Mouse (Mus musculus): ENCODE measurements at regions not wholly inside any gene's neighbourhood (a gene's known extent, or its start where the extent isn't known, plus 50 kb on each side); places are given as distances from the start of the nearest gene placed in this dataset.

DNA sequence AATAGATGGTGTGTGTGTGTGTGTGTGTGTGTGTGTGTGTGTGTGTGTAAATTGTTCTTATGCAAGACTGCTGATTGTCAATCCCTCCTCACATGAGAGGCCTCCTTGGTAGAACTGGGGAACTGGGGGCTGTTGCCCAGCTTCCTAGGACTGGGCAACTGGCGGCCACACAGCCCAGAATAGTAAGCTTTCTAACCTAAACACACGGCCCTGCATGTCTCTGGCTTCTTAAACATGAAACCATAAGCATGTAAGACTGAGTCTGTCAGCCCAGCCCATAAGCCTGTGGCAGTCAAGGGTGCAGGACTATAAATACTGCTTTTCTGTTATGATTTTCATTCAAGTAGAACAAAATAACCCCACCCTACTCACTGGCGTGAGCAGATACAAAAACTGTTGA lies 60.7 kb downstream of the Ifng start:
- H3K4me2 ChIP-seq (ENCODE audit: low read depth, low read length), result no peak overlapping the region
- H3K4me1 ChIP-seq (ENCODE audit: control insufficient read depth, insufficient read depth, low read length), result no peaks in the 10 kb centered on the region
- ATAC-seq (ENCODE audit: low read depth), result no peak
- no peaks in the 10 kb centered on the region for H3K36me3 ChIP-seq (ENCODE audit: control insufficient read depth, insufficient read depth, low read length)
- H3K27ac ChIP-seq (ENCODE audit: low read depth, low read length), result no peak overlapping the region
- H3K4me3 ChIP-seq (ENCODE audit: low read depth, low read length), result no peak overlapping the region
- H3K9me3 ChIP-seq (ENCODE audit: control insufficient read depth, low read length), result no peaks in the 10 kb centered on the region
- no peak overlapping the region for H3K9ac ChIP-seq (replicated peaks; ENCODE audit: low read depth, low read length)
- 87% methylated on average over 3 of the region's 3 CpGs for WGBS
- H3K27me3 ChIP-seq (ENCODE audit: control insufficient read depth, insufficient read depth, low read length), result no peaks in the 10 kb centered on the region

GRCm38 (mm10) chr10:118504811-118505210 lies 64.0 kb downstream of the Ifng start:
- no peak overlapping the region for H3K4me3 ChIP-seq (ENCODE audit: low read depth, low read length)
- 59% methylated on average over 4 of the region's 4 CpGs for WGBS
- no peak overlapping the region for H3K4me2 ChIP-seq (ENCODE audit: low read depth, low read length)
- no peak for ATAC-seq (ENCODE audit: low read depth)
- H3K27me3 ChIP-seq (ENCODE audit: control insufficient read depth, insufficient read depth, low read length), result no peaks in the 10 kb centered on the region
- H3K9ac ChIP-seq (replicated peaks; ENCODE audit: low read depth, low read length), result no peak overlapping the region
- H3K9me3 ChIP-seq (ENCODE audit: control insufficient read depth, low read length), result no peaks in the 10 kb centered on the region
- H3K4me1 ChIP-seq (ENCODE audit: control insufficient read depth, insufficient read depth, low read length), result no peaks in the 10 kb centered on the region
- no peak overlapping the region for H3K27ac ChIP-seq (ENCODE audit: low read depth, low read length)
- no peaks in the 10 kb centered on the region for H3K36me3 ChIP-seq (ENCODE audit: control insufficient read depth, insufficient read depth, low read length)

- 23% methylated on average over 4 of the region's 4 CpGs for WGBS
- no peaks in the 10 kb centered on the region for H3K27me3 ChIP-seq (ENCODE audit: control insufficient read depth, insufficient read depth, low read length)
- no peaks in the 10 kb centered on the region for H3K9me3 ChIP-seq (ENCODE audit: control insufficient read depth, low read length)
- no peak overlapping the region for H3K27ac ChIP-seq (ENCODE audit: low read depth, low read length)
- no peaks in the 10 kb centered on the region for H3K4me1 ChIP-seq (ENCODE audit: control insufficient read depth, insufficient read depth, low read length)
- 0 out of 2 replicates have a peak, but pooled peaks have one; percentile 38 for ATAC-seq (ENCODE audit: low read depth)
- no peak overlapping the region for H3K4me3 ChIP-seq (ENCODE audit: low read depth, low read length)
- no peaks in the 10 kb centered on the region for H3K36me3 ChIP-seq (ENCODE audit: control insufficient read depth, insufficient read depth, low read length)
- H3K4me2 ChIP-seq (ENCODE audit: low read depth, low read length), result no peak overlapping the region
- no peak overlapping the region for H3K9ac ChIP-seq (replicated peaks; ENCODE audit: low read depth, low read length)
Observed at GRCm38 (mm10) chr10:118506154-118506553, 65.3 kb downstream of the Ifng start.

- no peak overlapping the region for H3K4me2 ChIP-seq (ENCODE audit: low read depth, low read length)
- ATAC-seq (ENCODE audit: low read depth), result no peak
- WGBS, result 56% methylated on average over 2 of the region's 2 CpGs
- no peak overlapping the region for H3K27ac ChIP-seq (ENCODE audit: low read depth, low read length)
- no peaks in the 10 kb centered on the region for H3K9me3 ChIP-seq (ENCODE audit: control insufficient read depth, low read length)
- no peak overlapping the region for H3K4me3 ChIP-seq (ENCODE audit: low read depth, low read length)
- no peaks in the 10 kb centered on the region for H3K27me3 ChIP-seq (ENCODE audit: control insufficient read depth, insufficient read depth, low read length)
- no peaks in the 10 kb centered on the region for H3K4me1 ChIP-seq (ENCODE audit: control insufficient read depth, insufficient read depth, low read length)
- no peak overlapping the region for H3K9ac ChIP-seq (replicated peaks; ENCODE audit: low read depth, low read length)
- H3K36me3 ChIP-seq (ENCODE audit: control insufficient read depth, insufficient read depth, low read length), result no peaks in the 10 kb centered on the region
Observed at GRCm38 (mm10) chr10:118507630-118508029, 66.8 kb downstream of the Ifng start.

DNA sequence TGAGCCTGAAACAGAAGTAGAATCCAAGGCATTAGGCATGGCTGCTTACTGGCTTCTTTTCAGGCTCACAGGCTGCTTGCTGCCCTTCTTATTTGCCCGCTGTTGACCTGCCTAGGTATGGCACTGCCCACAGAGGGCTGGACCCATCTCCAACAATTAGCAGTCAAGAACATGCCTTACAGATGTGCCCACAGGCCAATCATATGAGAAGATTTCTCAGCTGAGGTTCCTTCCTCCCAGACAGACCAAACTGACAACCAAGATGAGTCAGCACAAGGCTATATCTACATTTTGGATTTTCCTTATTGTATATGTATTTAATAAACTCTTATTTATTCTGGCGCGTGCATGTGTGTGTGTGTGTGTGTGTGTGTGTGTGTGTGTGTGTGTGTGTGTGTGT lies 76.0 kb downstream of the Ifng start:
- Histone ChIP-seq H3K27me3 (ENCODE audit: control insufficient read depth, insufficient read depth, low read length) (no peaks in the 10 kb centered on the region), H3K9ac (replicated peaks; ENCODE audit: low read depth, low read length) (no peak overlapping the region), H3K4me1 (ENCODE audit: control insufficient read depth, insufficient read depth, low read length) (no peaks in the 10 kb centered on the region), H3K4me3 (ENCODE audit: low read depth, low read length) (no peak overlapping the region), H3K36me3 (ENCODE audit: control insufficient read depth, insufficient read depth, low read length) (no peaks in the 10 kb centered on the region), H3K27ac (ENCODE audit: low read depth, low read length) (no peak overlapping the region), H3K4me2 (ENCODE audit: low read depth, low read length) (no peak overlapping the region), H3K9me3 (ENCODE audit: control insufficient read depth, low read length) (no peaks in the 10 kb centered on the region)
- WGBS, result 93% methylated on average over 3 of the region's 3 CpGs
- no peak for ATAC-seq (ENCODE audit: low read depth)

DNA sequence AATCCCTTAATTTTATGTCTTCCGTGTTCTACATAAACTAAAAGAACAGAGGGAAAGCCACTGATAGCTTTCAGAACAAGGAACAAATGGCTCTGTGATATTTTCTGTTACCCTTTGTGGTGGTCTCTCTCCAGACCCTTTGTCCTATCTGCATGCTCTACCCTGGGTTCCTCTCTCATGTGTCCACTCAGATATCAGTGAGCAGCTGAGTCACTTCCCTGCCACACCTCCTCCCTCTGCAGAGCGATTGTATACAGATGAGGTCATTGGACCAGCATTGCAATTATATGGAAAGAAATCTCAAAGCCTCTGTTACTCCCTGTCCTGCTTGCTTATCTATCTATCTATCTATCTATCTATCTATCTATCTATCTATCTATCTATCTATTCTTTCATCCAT lies 77.1 kb downstream of the Ifng start:
- H3K27me3 ChIP-seq (ENCODE audit: control insufficient read depth, insufficient read depth, low read length), result no peaks in the 10 kb centered on the region
- H3K4me1 ChIP-seq (ENCODE audit: control insufficient read depth, insufficient read depth, low read length), result no peaks in the 10 kb centered on the region
- H3K9me3 ChIP-seq (ENCODE audit: control insufficient read depth, low read length), result no peaks in the 10 kb centered on the region
- no peak overlapping the region for H3K4me2 ChIP-seq (ENCODE audit: low read depth, low read length)
- ATAC-seq (ENCODE audit: low read depth), result no peak
- no peaks in the 10 kb centered on the region for H3K36me3 ChIP-seq (ENCODE audit: control insufficient read depth, insufficient read depth, low read length)
- WGBS, result 90% methylated on average over 2 of the region's 2 CpGs
- H3K27ac ChIP-seq (ENCODE audit: low read depth, low read length), result no peak overlapping the region
- no peak overlapping the region for H3K9ac ChIP-seq (replicated peaks; ENCODE audit: low read depth, low read length)
- H3K4me3 ChIP-seq (ENCODE audit: low read depth, low read length), result no peak overlapping the region

DNA sequence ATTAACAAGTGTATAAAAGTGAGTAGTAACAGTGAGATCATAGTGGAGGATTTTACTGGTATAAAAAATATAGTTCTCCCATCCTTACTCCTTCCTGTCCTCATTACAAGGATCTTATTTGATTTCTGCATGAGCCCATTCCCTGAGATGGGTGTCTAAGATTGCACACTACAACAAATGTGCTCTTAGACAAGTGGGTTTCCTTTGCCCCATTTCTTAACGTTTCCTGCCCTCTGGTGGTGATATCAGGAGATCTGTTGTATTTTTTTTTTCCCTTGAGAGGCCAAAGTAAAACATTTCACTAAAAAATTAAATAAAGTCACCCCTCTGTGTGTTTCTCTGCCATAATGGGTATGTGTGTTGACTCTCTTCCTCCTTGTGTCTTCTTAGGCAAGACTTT lies 105.1 kb downstream of the Ifng start:
- ATAC-seq (ENCODE audit: low read depth), result no peak
- Histone ChIP-seq H3K27me3 (ENCODE audit: control insufficient read depth, insufficient read depth, low read length) (no peaks in the 10 kb centered on the region), H3K9ac (replicated peaks; ENCODE audit: low read depth, low read length) (no peak overlapping the region), H3K36me3 (ENCODE audit: control insufficient read depth, insufficient read depth, low read length) (no peaks in the 10 kb centered on the region), H3K4me3 (ENCODE audit: low read depth, low read length) (no peak overlapping the region), H3K4me1 (ENCODE audit: control insufficient read depth, insufficient read depth, low read length) (no peaks in the 10 kb centered on the region), H3K27ac (ENCODE audit: low read depth, low read length) (no peak overlapping the region), H3K4me2 (ENCODE audit: low read depth, low read length) (no peak overlapping the region), H3K9me3 (ENCODE audit: control insufficient read depth, low read length) (no peaks in the 10 kb centered on the region)
- WGBS, result 9% methylated on average over 1 of the region's 1 CpGs

GRCm38 (mm10) chr10:118550201-118550600 lies 109.4 kb downstream of the Ifng start:
- no peak overlapping the region for H3K4me3 ChIP-seq (ENCODE audit: low read depth, low read length)
- no peak for ATAC-seq (ENCODE audit: low read depth)
- no peak overlapping the region for H3K27ac ChIP-seq (ENCODE audit: low read depth, low read length)
- H3K4me2 ChIP-seq (ENCODE audit: low read depth, low read length), result no peak overlapping the region
- no peaks in the 10 kb centered on the region for H3K27me3 ChIP-seq (ENCODE audit: control insufficient read depth, insufficient read depth, low read length)
- H3K9me3 ChIP-seq (ENCODE audit: control insufficient read depth, low read length), result no peaks in the 10 kb centered on the region
- no peaks in the 10 kb centered on the region for H3K36me3 ChIP-seq (ENCODE audit: control insufficient read depth, insufficient read depth, low read length)
- H3K4me1 ChIP-seq (ENCODE audit: control insufficient read depth, insufficient read depth, low read length), result no peaks in the 10 kb centered on the region
- 80% methylated on average over 4 of the region's 4 CpGs for WGBS
- no peak overlapping the region for H3K9ac ChIP-seq (replicated peaks; ENCODE audit: low read depth, low read length)

GRCm38 (mm10) chr10:118558848-118559247 lies 118.0 kb downstream of the Ifng start:
- Histone ChIP-seq H3K9me3 (ENCODE audit: control insufficient read depth, low read length) (no peaks in the 10 kb centered on the region), H3K4me3 (ENCODE audit: low read depth, low read length) (no peak overlapping the region), H3K9ac (replicated peaks; ENCODE audit: low read depth, low read length) (no peak overlapping the region), H3K4me2 (ENCODE audit: low read depth, low read length) (no peak overlapping the region), H3K4me1 (ENCODE audit: control insufficient read depth, insufficient read depth, low read length) (no peaks in the 10 kb centered on the region), H3K27me3 (ENCODE audit: control insufficient read depth, insufficient read depth, low read length) (no peaks in the 10 kb centered on the region), H3K36me3 (ENCODE audit: control insufficient read depth, insufficient read depth, low read length) (no peaks in the 10 kb centered on the region), H3K27ac (ENCODE audit: low read depth, low read length) (no peak overlapping the region)
- ATAC-seq (ENCODE audit: low read depth), result no peak
- WGBS, result 80% methylated on average over 6 of the region's 6 CpGs

DNA sequence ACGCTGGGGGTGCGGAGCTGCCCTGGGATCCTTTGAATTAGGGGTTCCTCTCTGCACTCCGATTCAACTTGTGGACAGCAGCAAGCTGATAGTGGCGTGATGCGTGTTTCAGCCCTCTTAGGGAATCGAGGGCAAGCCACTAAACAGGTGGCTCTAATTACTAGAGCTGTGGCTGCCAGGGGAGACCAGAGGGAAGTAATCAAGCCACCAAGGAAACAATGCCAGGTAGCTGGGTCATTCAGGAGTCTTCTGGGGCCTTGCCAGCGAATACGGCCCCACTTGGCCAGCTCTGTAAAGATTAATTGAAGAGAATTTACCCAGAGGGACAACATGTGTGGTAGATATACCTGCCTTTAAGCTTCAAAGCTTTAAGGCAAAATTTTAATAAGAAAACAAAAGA lies 123.2 kb downstream of the Ifng start:
- no peaks in the 10 kb centered on the region for H3K27me3 ChIP-seq (ENCODE audit: control insufficient read depth, insufficient read depth, low read length)
- no peaks in the 10 kb centered on the region for H3K36me3 ChIP-seq (ENCODE audit: control insufficient read depth, insufficient read depth, low read length)
- no peak overlapping the region for H3K4me3 ChIP-seq (ENCODE audit: low read depth, low read length)
- H3K9me3 ChIP-seq (ENCODE audit: control insufficient read depth, low read length), result no peaks in the 10 kb centered on the region
- H3K4me1 ChIP-seq (ENCODE audit: control insufficient read depth, insufficient read depth, low read length), result no peaks in the 10 kb centered on the region
- no peak overlapping the region for H3K9ac ChIP-seq (replicated peaks; ENCODE audit: low read depth, low read length)
- WGBS, result 66% methylated on average over 8 of the region's 8 CpGs
- no peak overlapping the region for H3K4me2 ChIP-seq (ENCODE audit: low read depth, low read length)
- ATAC-seq (ENCODE audit: low read depth), result no peak
- H3K27ac ChIP-seq (ENCODE audit: low read depth, low read length), result no peak overlapping the region

Measured in neural tube, embryonic 14.5 days (tissue).